Mouse (Mus musculus) bone marrow macrophage, adult 2 months (primary cell): ENCODE results near the gene Nckap5.

Source experiments
- CTCF ChIP-seq: IDR thresholded peaks from 2 replicates; pipeline ENCODE4 v1.5.1; 2012; ENCODE audit warnings: low read depth, mild to moderate bottlenecking, low read length, moderate library complexity
- POLR2A ChIP-seq: IDR thresholded peaks from 2 replicates; pipeline ENCODE4 v1.6.1; 2012; ENCODE audit warnings: mild to moderate bottlenecking, low read depth, low read length, borderline replicate concordance

DNA sequence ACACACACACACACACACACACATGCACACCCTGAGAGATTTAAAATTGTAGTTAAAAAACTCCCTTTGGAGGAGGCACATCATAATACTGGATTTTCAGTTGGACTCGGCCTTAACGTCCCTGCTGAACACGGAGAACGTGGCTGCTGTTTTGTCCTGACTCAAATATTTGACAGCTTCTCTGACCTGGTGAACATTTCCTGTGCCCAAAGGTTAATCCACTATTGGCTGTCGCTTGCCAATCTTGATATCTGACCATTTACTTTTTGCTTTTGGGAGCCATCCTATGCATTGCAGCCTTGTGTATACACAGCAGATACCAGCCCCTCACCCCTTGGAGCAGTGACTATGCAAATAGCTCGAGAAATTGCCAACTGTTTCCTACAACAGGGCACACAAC lies 862.9 kb downstream of the Nckap5 start:
- TF ChIP-seq POLR2A (no peak), CTCF (no peak)
